Mouse (Mus musculus) cerebellum, adult 2 months (tissue): ENCODE measurements around the gene Srpr. TPM values are rescaled to one million over a fixed set of nuclear protein-coding genes. Genes with fewer than 3 reads are reported as not detected.

Experiments used
- DNase-seq, 2 experiments: peaks; one replicate each; pipeline ENCODE4 v3.0.0; 2021
- H3K27ac ChIP-seq: fragments of 200-500 bp; 2 replicates; pipeline ENCODE4 v1.5.1; 2012; ENCODE audit warnings: low read length, control low read depth, inconsistent platforms; ENCODE audit not compliant: insufficient read depth
- H3K27me3 ChIP-seq: fragments of 200-500 bp; 2 replicates; pipeline ENCODE4 v1.6.1; 2012; ENCODE audit warnings: inconsistent platforms, mild to moderate bottlenecking, low read length, moderate library complexity; ENCODE audit not compliant: control insufficient read depth, insufficient read depth
- H3K4me1 ChIP-seq: fragments of 200-500 bp; 2 replicates; pipeline ENCODE4 v1.6.1; 2011; ENCODE audit warnings: low read length; ENCODE audit not compliant: control insufficient read depth, insufficient read depth
- H3K4me3 ChIP-seq: fragments of 200-500 bp; replicated peaks from 2 replicates; pipeline ENCODE3; 2011; ENCODE audit warnings: mild to moderate bottlenecking, low read depth, low read length, control low read depth; ENCODE audit not compliant: insufficient read depth
- CTCF ChIP-seq: fragments of 200-500 bp; IDR thresholded peaks from 2 replicates; pipeline ENCODE4 v1.5.1; 2011; ENCODE audit warnings: low read depth, mild to moderate bottlenecking, control low read depth, low read length, moderate library complexity, borderline replicate concordance; ENCODE audit not compliant: insufficient read depth
- POLR2A ChIP-seq: fragments of 200-500 bp; IDR thresholded peaks from 2 replicates; pipeline ENCODE4 v1.6.1; 2011; ENCODE audit warnings: low read length, control low read depth, borderline replicate concordance; ENCODE audit not compliant: insufficient read depth
- WGBS: fragments of 180-500 bp; shearing (Covaris S2); methylation state at CpG from one replicate; pipeline ENCODE4 v1.1.7; 2018; 5-methylcytosine and 5-hydroxymethylcytosine counted together
- polyA plus RNA-seq: library from polyadenylated mRNA; depleted of rRNA; stranded (reverse); fragments of >200 nt; gene quantifications from 2 replicates; pipeline ENCODE4 v1.2.3, GENCODE M21; 2012; rRNA removed

Gene Srpr
- polyA plus RNA-seq, 1 experiment = 63.8 TPM

- no peak overlapping the region for H3K4me3 ChIP-seq
- no peak for TF ChIP-seq POLR2A
- no peak for TF ChIP-seq CTCF
- no peaks in the 10 kb centered on the region for H3K27me3 ChIP-seq
- 64% methylated on average over 7 of the region's 7 CpGs for WGBS
- H3K27ac ChIP-seq = no peak overlapping the region
- no peak for DNase-seq
- H3K4me1 ChIP-seq = no peaks in the 10 kb centered on the region
Observed at GRCm38 (mm10) chr9:35289992-35290391, 90.0 kb downstream of the Srpr start.

DNA sequence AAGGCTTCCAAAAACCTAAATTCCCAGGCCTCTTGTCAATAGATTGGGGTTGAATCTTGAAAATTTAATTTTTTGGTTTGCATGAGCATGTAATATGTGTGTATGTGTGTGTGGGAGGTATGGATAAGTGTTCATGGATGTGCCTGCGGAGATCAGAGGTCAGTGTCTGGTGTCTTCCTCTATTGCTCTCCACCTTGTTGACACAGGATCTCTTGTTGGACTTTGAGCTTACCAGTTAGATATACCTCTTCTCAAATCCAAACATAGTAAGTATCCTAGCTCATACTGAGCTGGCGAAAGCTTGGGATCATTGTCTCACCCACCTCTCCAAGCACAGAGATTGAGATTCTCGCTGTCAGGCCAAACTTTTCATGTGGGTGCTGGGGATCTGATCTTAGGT, 90.4 kb downstream of the Srpr start:
- Histone ChIP-seq H3K4me3 (no peak overlapping the region), H3K27me3 (no peaks in the 10 kb centered on the region), H3K27ac (no peak overlapping the region), H3K4me1 (no peaks in the 10 kb centered on the region)
- TF ChIP-seq POLR2A (no peak), CTCF (no peak)
- no peak for DNase-seq
- WGBS = 95% methylated on average over 3 of the region's 3 CpGs

DNA sequence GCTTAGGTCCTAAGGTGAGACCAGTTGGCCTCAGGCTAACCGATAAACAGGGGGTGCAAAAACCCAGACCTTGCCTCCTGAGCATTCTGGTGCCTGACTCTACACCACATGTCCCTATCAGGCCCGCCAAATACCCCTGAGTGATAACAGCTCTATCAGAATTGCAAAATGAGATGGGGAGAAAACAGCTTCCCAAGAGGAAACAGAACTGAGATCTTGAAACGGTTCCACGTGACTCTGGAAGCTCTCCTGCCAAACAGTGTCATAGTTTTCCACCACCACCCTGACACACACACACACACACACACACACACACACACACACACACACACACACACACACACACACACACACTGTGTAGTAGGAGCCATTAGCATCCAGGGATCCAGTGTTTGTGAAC, 90.9 kb downstream of the Srpr start:
- DNase-seq = no peak
- Histone ChIP-seq H3K27me3 (no peaks in the 10 kb centered on the region), H3K27ac (no peak overlapping the region), H3K4me3 (no peak overlapping the region), H3K4me1 (no peaks in the 10 kb centered on the region)
- no peak for TF ChIP-seq POLR2A
- no peak for TF ChIP-seq CTCF
- WGBS = 59% methylated on average over 4 of the region's 4 CpGs

GRCm38 (mm10) chr9:35293465-35293864, 93.5 kb downstream of the Srpr start:
- no peak for TF ChIP-seq POLR2A
- TF ChIP-seq CTCF = no peak
- no peaks in the 10 kb centered on the region for H3K27me3 ChIP-seq
- no peaks in the 10 kb centered on the region for H3K4me1 ChIP-seq
- no peak overlapping the region for H3K27ac ChIP-seq
- H3K4me3 ChIP-seq = no peak overlapping the region
- WGBS = 45% methylated on average over 5 of the region's 5 CpGs
- no peak for DNase-seq

Other genes starting within 250 kb of the Srpr start
- gene St3gal4, start 80.9 kb upstream of the Srpr start, polyA plus RNA-seq = 12.7 and 14.5 TPM in 2 replicates
- gene Dcps, start 24.1 kb upstream of the Srpr start, polyA plus RNA-seq = 30.2 and 32.2 TPM in 2 replicates
- 2.7 and 2.8 TPM in 2 replicates for gene Tirap, start 116 bp downstream of the Srpr start, polyA plus RNA-seq
- gene Foxred1, start 10.9 kb downstream of the Srpr start, polyA plus RNA-seq = 54.6 and 55.1 TPM in 2 replicates
- gene Fam118b, start 67.6 kb downstream of the Srpr start, polyA plus RNA-seq = 23.3 and 23.4 TPM in 2 replicates
- gene Rpusd4, start 67.7 kb downstream of the Srpr start, polyA plus RNA-seq = 11.2 and 11.7 TPM in 2 replicates
- gene Cdon, start 221.0 kb downstream of the Srpr start, polyA plus RNA-seq = 13.2 and 15.6 TPM in 2 replicates